Mouse (Mus musculus) layer of hippocampus, adult 9-11 months (tissue): ENCODE results near the gene Kif12.

Experiments
- DNase-seq: peaks from one replicate; pipeline ENCODE4 v3.0.0; 2022

Gene Kif12

GRCm38 (mm10) chr4:63158192-63158591 lies 13.7 kb downstream of the Kif12 start:
- DNase-seq = no peak

- DNase-seq = no peak
Measured at GRCm38 (mm10) chr4:63156726-63157634, 15.0 kb downstream of the Kif12 start.

GRCm38 (mm10) chr4:63155596-63155995 lies 16.3 kb downstream of the Kif12 start:
- no peak for DNase-seq

GRCm38 (mm10) chr4:63154699-63155098 lies 17.2 kb downstream of the Kif12 start, which contains the start of gene Ambp:
TSS of gene Ambp (minus strand) at chr4:63154799.
- no peak for DNase-seq

- DNase-seq = no peak
Measured at GRCm38 (mm10) chr4:63154028-63154427, 17.9 kb downstream of the Kif12 start.

GRCm38 (mm10) chr4:63151127-63151526 lies 20.8 kb downstream of the Kif12 start:
- DNase-seq = peak; percentile 40

- DNase-seq = no peak
Measured at GRCm38 (mm10) chr4:63147268-63147667, 24.7 kb downstream of the Kif12 start.

GRCm38 (mm10) chr4:63129891-63130624 lies 41.9 kb downstream of the Kif12 start:
- no peak for DNase-seq

GRCm38 (mm10) chr4:63124861-63125466 lies 47.0 kb downstream of the Kif12 start:
- DNase-seq = no peak

GRCm38 (mm10) chr4:63118639-63119437 lies 53.1 kb downstream of the Kif12 start:
- peak; percentile 68 for DNase-seq
